ENCODE assay signal across 26 mouse cellular contexts in the genomic region with DNA sequence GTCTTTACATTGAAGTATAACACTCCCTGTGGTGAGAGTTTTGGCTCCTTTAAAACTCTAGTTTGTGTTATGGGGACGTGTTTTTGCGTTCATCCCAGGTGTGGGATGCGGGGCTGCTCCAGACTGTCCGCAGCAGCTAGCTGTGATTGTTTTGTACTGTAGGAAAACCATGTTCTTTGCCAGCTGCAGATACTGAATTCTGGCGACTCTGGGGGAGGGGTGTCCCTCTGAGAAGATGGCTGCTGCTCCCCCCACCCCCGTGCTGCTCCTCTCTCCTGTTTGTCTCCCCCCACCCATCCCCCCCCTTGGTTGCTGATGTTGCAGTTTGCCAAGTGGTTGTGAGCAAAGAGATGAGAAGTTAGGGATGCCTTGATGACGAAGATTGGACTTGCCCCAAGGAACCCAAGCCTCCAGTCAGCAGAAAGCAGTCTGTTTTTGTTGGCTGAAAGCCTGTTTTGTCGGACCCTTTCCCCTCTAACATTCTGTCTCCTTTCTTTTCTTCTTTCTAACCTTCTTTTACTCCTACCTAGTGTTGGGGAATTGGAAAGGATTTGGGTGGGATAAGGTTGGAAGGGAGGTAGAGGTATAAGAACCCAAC.
DNase-seq lines count a peak whose midpoint lies in the region; ATAC-seq and TF ChIP-seq lines count a peak whose summit lies in the region.
"Had no signal": no experiment of that assay in that cellular context is flagged by ENCODE, and none has a peak within 500 bp of the region (broad histone marks: within the 10 kb centered on the region; RNA-seq: fewer than 3 reads in every experiment).

No protein-coding gene starts in this region.

- peak; percentile 27 for DNase-seq in forebrain, embryonic 14.5 days (ENCODE audit: low spot score)
- DNase-seq in kidney, postnatal 0 days (ENCODE audit: low spot score) = peak; percentile 31
- DNase-seq in kidney, adult 9 months = no peak
- no peak for DNase-seq in lung, postnatal 36 days
- DNase-seq in brain, embryonic 14.5 days (ENCODE audit: low read depth) = peak; percentile 30
- DNase-seq: adrenal gland, adult 2 months; adrenal gland, postnatal 14 days; cerebellum, adult 11-12 months; cerebellum, adult 8-10 months; cerebellum, postnatal 25 days; gastrocnemius, postnatal 10 days; gastrocnemius, postnatal 36 days; heart, adult 18-20 months; heart, postnatal 36 days had no signal

- TF ChIP-seq CTCF in kidney, postnatal 0 days (IDR thresholded peaks at IDR 0.05; ENCODE audit: low read depth) = no peak
- no peak for TF ChIP-seq CTCF in brain, embryonic 14.5 days (IDR thresholded peaks at IDR 0.05; ENCODE audit: borderline replicate concordance, extremely low read depth, insufficient read depth, insufficient read length)

- H3K4me2 ChIP-seq in forebrain, embryonic 14.5 days (ENCODE audit: low read length) = no peak overlapping the region
- H3K4me2 ChIP-seq in forebrain, embryonic 16.5 days (ENCODE audit: low read length) = no peak overlapping the region
- no peak overlapping the region for H3K4me2 ChIP-seq in kidney, postnatal 0 days (ENCODE audit: low read length)
- H3K4me2 ChIP-seq in lung, embryonic 15.5 days = no peak overlapping the region
- H3K4me2 ChIP-seq: embryonic facial prominence, embryonic 12.5 days; embryonic facial prominence, embryonic 15.5 days; forebrain, embryonic 15.5 days; heart, embryonic 12.5 days; hindbrain, embryonic 13.5 days; intestine, embryonic 15.5 days had no signal

- no peak overlapping the region for H3K27ac ChIP-seq in forebrain, embryonic 14.5 days (ENCODE audit: low read depth, low read length)
- H3K27ac ChIP-seq in forebrain, embryonic 16.5 days (ENCODE audit: low read length) = no peak overlapping the region
- no peak overlapping the region for H3K27ac ChIP-seq in kidney, postnatal 0 days
- no peak overlapping the region for H3K27ac ChIP-seq in lung, embryonic 15.5 days
- H3K27ac ChIP-seq: embryonic facial prominence, embryonic 12.5 days; embryonic facial prominence, embryonic 15.5 days; forebrain, embryonic 15.5 days; hindbrain, embryonic 10.5 days; hindbrain, embryonic 13.5 days; intestine, embryonic 15.5 days had no signal

- H3K27me3 ChIP-seq in forebrain, embryonic 14.5 days (replicated peaks; ENCODE audit: control insufficient read depth, insufficient read depth, low read length) = no peaks in the 10 kb centered on the region
- H3K27me3 ChIP-seq in forebrain, embryonic 16.5 days (replicated peaks; ENCODE audit: control insufficient read depth, insufficient read depth, low read length) = peaks cover 2% of the 10 kb centered on the region; the same call in 1 of the 2 replicates
- H3K27me3 ChIP-seq in kidney, postnatal 0 days (ENCODE audit: insufficient read depth, low read length) = no peaks in the 10 kb centered on the region
- H3K27me3 ChIP-seq in lung, embryonic 15.5 days = no peaks in the 10 kb centered on the region
- H3K27me3 ChIP-seq: embryonic facial prominence, embryonic 15.5 days; forebrain, embryonic 15.5 days; hindbrain, embryonic 13.5 days; intestine, embryonic 15.5 days had no signal

- ATAC-seq in forebrain, embryonic 14.5 days = no peak
- no peak for ATAC-seq in forebrain, embryonic 16.5 days
- no peak for ATAC-seq in kidney, postnatal 0 days (replicated peaks; ENCODE audit: low FRiP score, low read depth)
- peak; percentile 59 for ATAC-seq in lung, embryonic 15.5 days (ENCODE audit: borderline replicate concordance, extremely low read depth, low FRiP score, low TSS enrichment)
- no peak for ATAC-seq in megakaryocyte progenitor cell, adult 5-6 weeks (replicated peaks; ENCODE audit: poor library complexity)
- ATAC-seq: CD4-positive, CD25-positive, alpha-beta regulatory T cell, adult 4 months; forebrain, embryonic 15.5 days; hindbrain, embryonic 16.5 days; intestine, embryonic 15.5 days had no signal

- no peaks in the 10 kb centered on the region for H3K9me3 ChIP-seq in forebrain, embryonic 14.5 days (replicated peaks; ENCODE audit: control insufficient read depth, low read length)
- peaks cover 4% of the 10 kb centered on the region; the same call in 1 of the 2 replicates for H3K9me3 ChIP-seq in forebrain, embryonic 16.5 days (ENCODE audit: control insufficient read depth, low read length)
- no peaks in the 10 kb centered on the region for H3K9me3 ChIP-seq in kidney, postnatal 0 days (replicated peaks; ENCODE audit: low read length)
- H3K9me3 ChIP-seq in lung, embryonic 15.5 days = no peaks in the 10 kb centered on the region
- H3K9me3 ChIP-seq: embryonic facial prominence, embryonic 12.5 days; embryonic facial prominence, embryonic 15.5 days; forebrain, embryonic 15.5 days; heart, embryonic 12.5 days; hindbrain, embryonic 13.5 days; intestine, embryonic 15.5 days had no signal

- no peak for TF ChIP-seq POLR2A in brain, embryonic 14.5 days (IDR thresholded peaks at IDR 0.05; ENCODE audit: borderline replicate concordance, extremely low read depth, insufficient read depth, insufficient read length, poor library complexity, severe bottlenecking)

- H3K9ac ChIP-seq in forebrain, embryonic 14.5 days (ENCODE audit: low read length) = no peak overlapping the region
- no peak overlapping the region for H3K9ac ChIP-seq in forebrain, embryonic 16.5 days (replicated peaks; ENCODE audit: low read depth, low read length)
- no peak overlapping the region for H3K9ac ChIP-seq in kidney, postnatal 0 days (ENCODE audit: low read depth, low read length)
- H3K9ac ChIP-seq in lung, embryonic 15.5 days = no peak overlapping the region
- H3K9ac ChIP-seq: embryonic facial prominence, embryonic 12.5 days; embryonic facial prominence, embryonic 15.5 days; forebrain, embryonic 15.5 days; heart, embryonic 12.5 days; hindbrain, embryonic 13.5 days; intestine, embryonic 15.5 days had no signal

- no peak overlapping the region for H3K4me3 ChIP-seq in forebrain, embryonic 14.5 days (ENCODE audit: low read depth, low read length)
- H3K4me3 ChIP-seq in forebrain, embryonic 16.5 days (replicated peaks; ENCODE audit: low read length) = no peak overlapping the region
- H3K4me3 ChIP-seq in kidney, postnatal 0 days (replicated peaks; ENCODE audit: low read depth, low read length) = no peak overlapping the region
- H3K4me3 ChIP-seq in lung, embryonic 15.5 days = no peak overlapping the region
- H3K4me3 ChIP-seq: embryonic facial prominence, embryonic 12.5 days; embryonic facial prominence, embryonic 15.5 days; forebrain, embryonic 15.5 days; heart, embryonic 12.5 days; hindbrain, embryonic 10.5 days; hindbrain, embryonic 13.5 days; intestine, embryonic 15.5 days had no signal

- WGBS in forebrain, embryonic 14.5 days = 59% methylated on average over 8 of the region's 8 CpGs
- 46% methylated on average over 8 of the region's 8 CpGs for WGBS in forebrain, embryonic 16.5 days
- 47% methylated on average over 8 of the region's 8 CpGs for WGBS in kidney, postnatal 0 days
- 43% methylated on average over 8 of the region's 8 CpGs for WGBS in lung, embryonic 15.5 days

- H3K36me3 ChIP-seq in forebrain, embryonic 14.5 days (ENCODE audit: control insufficient read depth, insufficient read depth, low read length) = no peaks in the 10 kb centered on the region
- H3K36me3 ChIP-seq in forebrain, embryonic 16.5 days (ENCODE audit: control insufficient read depth, insufficient read depth) = no peaks in the 10 kb centered on the region
- H3K36me3 ChIP-seq in kidney, postnatal 0 days (ENCODE audit: insufficient read depth, low read length) = no peaks in the 10 kb centered on the region
- H3K36me3 ChIP-seq in lung, embryonic 15.5 days = no peaks in the 10 kb centered on the region
- H3K36me3 ChIP-seq: embryonic facial prominence, embryonic 12.5 days; embryonic facial prominence, embryonic 15.5 days; forebrain, embryonic 15.5 days; heart, embryonic 12.5 days; hindbrain, embryonic 10.5 days; hindbrain, embryonic 13.5 days; intestine, embryonic 15.5 days had no signal

- H3K4me1 ChIP-seq in forebrain, embryonic 14.5 days (ENCODE audit: control insufficient read depth, insufficient read depth, low read length) = no peaks in the 10 kb centered on the region
- H3K4me1 ChIP-seq in forebrain, embryonic 16.5 days (replicated peaks; ENCODE audit: control insufficient read depth, insufficient read depth, low read length) = 0 out of 2 replicates have a peak, but pooled peaks cover 4% of the 10 kb centered on the region
- H3K4me1 ChIP-seq in kidney, postnatal 0 days (replicated peaks; ENCODE audit: insufficient read depth, low read length) = no peaks in the 10 kb centered on the region
- H3K4me1 ChIP-seq in lung, embryonic 15.5 days = no peaks in the 10 kb centered on the region
- H3K4me1 ChIP-seq: embryonic facial prominence, embryonic 12.5 days; embryonic facial prominence, embryonic 15.5 days; heart, embryonic 12.5 days; hindbrain, embryonic 10.5 days; hindbrain, embryonic 13.5 days had no signal

Comparison
In these comparisons a context has a peak if more than half of its experiments do, and no peak if none do; other contexts are left out.
1. DNase-seq: peak in forebrain, embryonic 14.5 days (single experiment), kidney, postnatal 0 days (single experiment) and brain, embryonic 14.5 days (single experiment); none in kidney, adult 9 months (single experiment) and lung, postnatal 36 days (single experiment).